Mouse (Mus musculus): ENCODE results near the gene Serp2.

GRCm38 (mm10) chr14:76592090-76592489, 35.4 kb upstream of the Serp2 start:
- TF ChIP-seq CTCF (IDR thresholded peaks at IDR 0.05) (no peak), EP300 (IDR thresholded peaks at IDR 0.05) (no peak)
